Mouse (Mus musculus) left cerebral cortex, postnatal 25 days (tissue): ENCODE results near the gene Rtn1. TPM values are rescaled to one million over a fixed set of nuclear protein-coding genes. Genes with fewer than 3 reads are reported as not detected.

ENCODE experiments used
- DNase-seq, 2 experiments: peaks; one replicate each; pipeline ENCODE4 v3.0.0; 2022; ENCODE audit warnings: low spot score in 2 of 2, mixed read lengths in 1 of 2
- intact Hi-C: fragments of 180-260 bp; cut with DNase I; formaldehyde crosslinking; loops from one replicate; pipeline ENCODE4 v1.15.1; 2025
- total RNA-seq, 2 experiments: library from RNA; stranded (reverse); gene quantifications; 2 replicates each; pipeline ENCODE4 v1.2.3; 2021

Rtn1 gene
- total RNA-seq, 2 experiments from 2014 or later: 1,464 to 1,529 TPM

GRCm38 (mm10) chr12:72291266-72291665 is 117.6 kb downstream of the Rtn1 start:
- intact Hi-C loops: no loop called here
- no peak for DNase-seq

- DNase-seq: no peak
- intact Hi-C loops: loop anchor here (5.0 kb wide), 2 partner anchors 119 to 186 kb away; partner anchors contain the start of gene Rtn1
These were observed 120.6 kb downstream of the Rtn1 start for GRCm38 (mm10) chr12:72288215-72288614.

DNA sequence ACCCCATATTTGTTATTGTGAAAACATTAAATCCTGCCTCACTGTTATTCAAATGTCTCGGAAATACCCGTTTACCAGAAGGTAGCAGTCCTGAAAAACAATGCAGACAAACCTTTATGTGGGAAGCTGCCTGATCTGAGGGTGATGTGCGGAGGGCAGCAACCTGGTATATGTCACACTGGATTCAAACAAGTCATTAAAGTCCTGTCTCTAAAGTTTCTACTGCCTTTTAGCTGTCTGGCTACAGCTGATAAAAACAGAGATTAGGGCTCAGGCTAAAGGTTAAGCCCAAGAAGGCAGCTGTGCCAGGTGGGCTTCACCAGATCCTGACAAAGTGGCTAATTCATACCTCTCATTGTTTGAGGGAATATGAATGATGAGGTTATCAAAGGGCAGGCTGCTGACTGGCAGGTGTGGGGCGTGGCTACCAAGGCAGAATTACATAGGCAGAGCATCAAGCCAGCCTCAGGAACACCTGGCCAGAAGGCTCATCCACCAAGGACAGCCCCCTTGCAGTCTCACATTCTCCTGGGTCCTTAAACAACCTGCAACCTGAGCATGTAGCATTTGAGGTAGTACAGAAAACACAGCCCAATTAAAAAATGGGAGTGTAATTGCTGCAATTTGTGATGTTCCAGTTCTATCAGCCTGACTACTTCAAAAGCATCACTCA is 121.4 kb downstream of the Rtn1 start:
- intact Hi-C loops: loop anchor here (2.0 to 5.0 kb wide), 3 partner anchors 120 to 185 kb away; partner anchors contain the start of gene Rtn1
- DNase-seq: no peak

DNA sequence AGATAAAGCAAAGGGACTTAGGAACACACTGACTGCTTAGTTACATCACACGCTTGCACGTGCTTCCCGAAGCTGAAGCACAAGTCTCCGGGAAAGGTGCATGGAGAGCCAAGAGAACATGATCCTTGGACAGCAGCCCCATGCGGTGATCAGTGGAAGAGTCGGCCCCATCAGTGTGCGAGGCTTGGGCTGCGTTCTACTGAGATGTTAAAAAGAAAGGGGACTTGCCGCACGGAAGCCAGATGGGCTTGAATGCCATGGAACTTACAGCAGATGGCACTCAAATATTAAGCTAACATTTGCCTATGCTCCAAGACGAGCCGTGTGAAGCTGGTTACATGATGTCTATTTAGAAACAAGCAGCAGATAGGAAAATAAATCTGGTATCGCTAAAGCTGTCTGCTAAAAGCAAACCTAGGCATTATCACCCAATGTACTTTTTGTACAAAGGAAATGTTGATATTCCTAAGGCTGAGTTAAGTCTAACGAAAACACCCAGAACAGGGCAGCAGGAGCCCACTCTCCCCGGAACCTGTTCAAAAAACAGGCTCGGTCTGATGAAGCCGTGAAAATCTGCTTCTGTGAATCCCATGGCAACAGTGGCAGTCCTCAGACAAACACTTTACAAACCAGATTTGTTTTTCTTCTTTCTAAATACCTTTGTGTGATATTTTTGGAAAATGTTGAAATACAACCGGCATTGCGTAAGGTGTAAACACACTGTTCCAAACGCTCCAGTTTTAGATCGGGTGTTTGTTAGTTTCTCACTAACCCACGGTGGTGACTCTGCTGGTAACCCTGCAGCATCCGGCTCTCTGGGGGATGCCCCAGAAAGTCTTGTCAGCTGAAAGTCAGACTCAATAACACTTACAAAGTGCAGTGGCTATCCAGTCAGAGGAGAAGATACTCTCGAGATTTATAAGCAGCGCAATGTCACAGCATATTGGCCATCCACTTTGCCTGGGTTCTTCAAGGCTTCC is 123.2 kb downstream of the Rtn1 start:
- intact Hi-C loops: loop anchor here (2.0 to 5.0 kb wide), 3 partner anchors 122 to 183 kb away; partner anchors contain the start of gene Rtn1
- peak; percentile 82 to 91 for DNase-seq

GRCm38 (mm10) chr12:72284576-72284975 is 124.3 kb downstream of the Rtn1 start:
- intact Hi-C loops: no loop called here

GRCm38 (mm10) chr12:72279129-72279875 is 129.6 kb downstream of the Rtn1 start:
- no peak for DNase-seq
- intact Hi-C loops: no loop called here

More at GRCm38 (mm10) chr12:72284576-72284975, 124.3 kb downstream of the Rtn1 start:
- no peak for DNase-seq

GRCm38 (mm10) chr12:72273721-72274414 is 135.0 kb downstream of the Rtn1 start:
- intact Hi-C loops: no loop called here
- no peak for DNase-seq

DNA sequence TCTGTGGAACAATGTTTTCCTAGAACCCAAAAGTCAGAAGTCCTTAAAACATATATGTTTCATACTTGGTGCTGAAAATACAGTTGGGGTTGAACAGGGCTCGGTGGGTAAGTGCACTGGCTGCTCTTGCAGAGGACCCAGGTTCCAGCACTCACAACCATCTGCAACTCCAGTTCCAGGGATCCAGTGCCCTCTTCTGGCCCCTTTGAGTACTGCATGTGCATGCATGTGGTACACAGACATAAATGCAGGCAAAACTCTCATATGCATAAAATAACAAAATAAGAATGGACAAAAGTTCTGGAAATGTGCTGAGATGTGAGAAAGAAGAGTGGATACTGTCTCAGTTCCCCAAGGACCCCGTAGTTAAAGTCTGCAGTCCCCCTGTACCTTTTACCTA is 141.2 kb downstream of the Rtn1 start:
- intact Hi-C loops: no loop called here
- no peak for DNase-seq

DNA sequence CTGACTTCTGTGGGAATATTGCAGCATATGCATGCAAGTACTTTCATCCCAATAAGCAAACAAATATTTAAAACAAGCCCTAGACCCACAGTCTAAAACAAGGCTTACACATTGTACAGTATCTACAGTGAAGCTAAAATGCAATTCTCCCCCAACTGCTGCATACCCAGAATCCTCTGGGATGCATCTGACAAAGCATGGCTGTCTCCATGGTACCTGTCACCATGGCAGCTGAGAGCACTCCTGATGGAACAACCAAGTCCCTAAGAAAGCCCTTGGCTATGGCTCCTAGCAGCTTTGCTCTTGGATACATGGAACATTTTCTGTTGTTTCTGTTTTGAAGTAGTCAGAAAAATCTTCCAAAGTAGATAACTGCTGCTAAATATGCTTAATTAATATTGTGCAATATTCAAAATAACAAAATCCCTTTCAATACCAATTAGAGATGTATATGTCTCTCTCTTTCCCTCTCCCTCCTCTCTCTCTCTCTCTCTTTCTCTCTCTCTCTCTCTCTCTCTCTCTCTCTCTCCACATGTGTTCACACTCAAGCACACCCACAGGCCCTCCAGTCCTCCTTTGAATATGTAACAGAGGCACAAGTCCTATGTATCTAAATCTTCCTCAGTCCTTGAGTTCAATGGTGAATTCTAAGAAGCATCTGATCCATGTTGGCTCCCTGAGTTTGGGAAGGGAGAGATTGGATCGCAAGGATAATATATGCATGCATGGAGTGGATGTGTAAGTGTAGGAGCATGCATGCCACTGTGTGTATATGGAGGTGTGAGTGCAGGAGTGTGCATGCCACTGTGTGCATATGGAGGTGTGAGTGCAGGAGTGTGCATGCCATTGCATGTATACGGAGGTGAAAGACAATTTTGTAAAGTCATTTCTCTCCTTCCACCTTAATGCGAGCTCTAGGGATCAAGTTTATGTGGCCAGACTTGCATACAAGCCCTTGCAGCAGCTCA is 143.3 kb downstream of the Rtn1 start:
- intact Hi-C loops: no loop called here
- peak; percentile 63 to 68 for DNase-seq

DNA sequence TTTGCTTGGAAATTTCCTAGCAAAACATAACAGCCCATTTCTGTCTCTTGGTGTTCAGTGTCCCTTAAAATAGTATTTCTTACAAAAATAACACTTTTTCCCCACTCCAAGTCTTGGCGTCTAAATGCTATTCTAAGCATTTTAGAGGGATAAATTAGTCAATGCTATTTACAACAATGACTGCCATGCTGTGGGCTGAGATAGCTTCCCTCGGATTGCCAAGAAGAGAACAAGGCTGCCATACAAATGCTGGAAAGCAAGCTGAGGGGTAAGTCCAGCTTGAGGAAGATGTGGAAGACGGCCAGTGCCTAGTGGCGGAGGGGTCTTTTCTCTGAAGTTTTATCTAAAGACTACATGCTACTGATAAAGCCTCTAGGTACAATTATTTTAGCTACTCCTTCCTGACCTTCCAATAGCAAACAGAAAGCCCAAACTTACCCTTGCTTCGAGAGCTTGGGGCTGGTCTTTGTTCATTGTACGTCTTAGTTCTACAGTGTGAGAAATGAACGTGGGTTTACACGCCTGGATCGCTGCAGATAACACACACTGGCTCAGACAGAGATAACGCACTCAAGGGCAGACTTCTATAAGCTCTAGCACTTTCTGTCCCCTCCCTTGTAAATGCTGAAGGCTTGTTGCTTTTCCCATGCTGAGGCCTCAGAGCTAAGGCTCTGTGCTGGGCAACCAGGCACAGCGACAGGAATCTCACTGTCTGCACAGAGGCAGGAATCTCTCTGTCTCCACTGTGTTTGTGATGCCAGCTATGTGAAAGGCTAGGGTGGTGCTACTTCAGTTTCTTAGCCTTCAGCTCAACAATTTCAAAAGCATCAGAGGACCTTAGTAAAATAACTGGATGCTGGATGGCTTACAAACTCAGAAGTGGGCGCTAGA is 145.4 kb downstream of the Rtn1 start:
- intact Hi-C loops: no loop called here

DNA sequence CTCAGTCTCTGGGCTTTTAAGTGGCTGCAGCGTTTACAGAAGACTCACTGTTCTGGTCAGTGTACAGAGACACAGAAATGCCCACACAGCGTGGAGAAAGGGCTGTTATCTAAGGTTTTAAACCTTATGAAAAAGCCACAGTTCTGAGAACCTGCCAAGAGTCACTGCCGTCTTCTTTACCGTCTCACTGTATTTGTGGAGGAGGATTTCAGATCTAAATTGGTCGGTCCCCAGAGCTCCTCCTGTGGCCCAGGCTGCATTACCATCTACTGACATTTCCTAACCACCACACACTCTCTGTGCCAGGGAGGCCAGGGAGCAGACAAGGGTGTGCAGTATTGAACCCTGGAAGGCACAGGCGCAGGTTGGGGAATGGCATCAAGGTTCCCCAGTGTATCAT is 151.9 kb downstream of the Rtn1 start:
- peak in 1 of 2 experiments; percentile 46 for DNase-seq
- intact Hi-C loops: no loop called here

More for the DNA sequence above, 145.4 kb downstream of the Rtn1 start:
- peak in 1 of 2 experiments; percentile 85 for DNase-seq

DNA sequence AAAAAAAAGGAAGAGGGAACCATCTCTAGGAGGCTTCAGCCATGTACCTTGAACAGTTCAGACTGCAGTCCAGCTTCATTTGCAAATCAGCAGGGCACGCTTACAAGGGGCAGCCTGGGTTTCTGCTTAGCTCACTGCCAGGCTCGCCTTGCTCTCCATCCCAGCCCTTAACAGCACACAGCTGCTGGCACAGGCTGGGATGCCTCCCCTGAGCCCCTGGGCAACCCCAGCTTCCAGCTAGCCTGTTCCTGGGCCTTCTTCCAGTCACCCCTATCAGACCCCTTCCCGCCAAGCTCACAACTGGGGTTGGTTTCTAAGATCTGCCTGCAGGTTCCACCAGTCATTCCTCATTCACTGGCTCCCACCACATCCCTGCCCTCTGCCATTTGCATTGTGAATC is 155.8 kb downstream of the Rtn1 start:
- no peak for DNase-seq
- intact Hi-C loops: no loop called here

DNA sequence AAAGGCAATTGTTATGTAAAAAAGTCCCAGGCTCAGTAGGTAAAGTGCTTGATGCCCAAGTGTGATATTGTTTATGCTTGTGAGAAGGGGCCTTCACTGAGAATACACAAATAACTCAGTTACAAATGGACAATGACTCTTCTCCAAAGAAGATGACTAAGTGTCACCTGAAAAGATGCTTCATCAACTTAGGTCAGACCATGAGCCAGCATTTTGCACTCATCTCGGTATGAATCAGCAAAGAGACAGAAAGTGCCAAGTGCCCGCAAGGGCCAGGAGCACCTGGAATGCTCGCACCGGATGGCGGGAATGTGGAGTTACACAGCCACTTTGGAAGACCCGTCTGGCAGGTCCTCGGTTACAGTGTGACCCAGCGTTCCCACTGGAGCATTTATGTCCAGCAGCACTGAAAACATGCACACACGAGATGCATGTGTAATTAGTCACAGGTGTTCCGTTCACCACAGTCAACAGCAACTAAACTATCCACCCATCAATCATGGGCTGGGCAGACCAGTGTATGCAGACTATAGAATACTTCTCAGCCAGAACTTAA is 156.9 kb downstream of the Rtn1 start:
- no peak for DNase-seq
- intact Hi-C loops: no loop called here

GRCm38 (mm10) chr12:72244951-72245350 is 163.9 kb downstream of the Rtn1 start:
- DNase-seq: no peak
- intact Hi-C loops: no loop called here

DNA sequence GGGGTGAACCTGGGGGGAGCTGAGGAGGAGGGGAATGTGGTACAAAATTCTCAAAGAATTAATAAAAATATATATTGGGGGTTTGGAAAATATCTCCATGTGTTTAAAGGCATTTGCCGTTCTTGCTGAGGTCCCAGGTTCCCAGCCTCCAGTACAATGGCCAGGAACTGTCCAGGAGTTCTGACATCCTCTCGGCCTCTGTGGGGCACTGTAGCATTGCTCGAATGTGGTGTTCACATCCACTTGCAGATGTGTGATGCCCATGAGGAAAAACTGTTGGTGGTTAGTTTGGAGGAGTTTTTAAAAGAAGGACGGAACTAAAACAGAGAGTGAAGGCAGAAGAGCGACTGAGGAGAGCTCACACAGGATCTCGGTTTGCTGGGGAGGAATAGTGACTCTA is 166.0 kb downstream of the Rtn1 start:
- DNase-seq: no peak
- intact Hi-C loops: no loop called here

DNA sequence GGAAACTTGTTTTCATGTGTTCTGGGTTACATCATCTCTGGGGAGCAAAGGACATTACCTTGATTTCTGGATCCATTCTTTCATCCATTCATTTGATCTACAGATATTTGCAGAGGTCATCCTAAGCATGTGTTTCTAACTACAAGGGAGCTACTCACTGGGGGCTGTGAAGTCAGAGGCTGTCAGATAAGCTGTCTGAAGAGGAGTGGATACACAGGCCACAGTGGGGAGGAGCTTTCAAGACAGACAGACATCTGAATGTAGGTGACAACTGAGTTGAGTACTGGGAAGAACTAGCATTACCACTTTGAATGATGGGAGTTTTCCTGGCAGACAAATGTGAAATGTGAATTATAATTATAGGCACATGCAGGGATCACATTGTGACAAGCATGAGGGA is 168.3 kb downstream of the Rtn1 start:
- DNase-seq: no peak
- intact Hi-C loops: no loop called here
